Mouse (Mus musculus) neutrophil, adult 5-6 weeks (primary cell): Measurements from ENCODE around the gene Ntsr1. TPM values are rescaled to one million over a fixed set of nuclear protein-coding genes. Genes with fewer than 3 reads are reported as not detected.

Source experiments
- ATAC-seq: fragments of 151-379, 151-347 bp; 2 replicates; pipeline ENCODE4 v1.8.0; 2017; ENCODE audit warnings: mild to moderate bottlenecking, moderate TSS enrichment; ENCODE audit not compliant: insufficient number of reproducible peaks, poor library complexity, low FRiP score, severe bottlenecking; ENCODE audit errors: extremely low read depth
- total RNA-seq: library from RNA; stranded (forward); fragments of 200-1000 nt; gene quantifications from 2 replicates; pipeline ENCODE4 v1.2.3, GENCODE M21; 2017

Gene Ntsr1
- total RNA-seq: not detected in 2 replicates

DNA sequence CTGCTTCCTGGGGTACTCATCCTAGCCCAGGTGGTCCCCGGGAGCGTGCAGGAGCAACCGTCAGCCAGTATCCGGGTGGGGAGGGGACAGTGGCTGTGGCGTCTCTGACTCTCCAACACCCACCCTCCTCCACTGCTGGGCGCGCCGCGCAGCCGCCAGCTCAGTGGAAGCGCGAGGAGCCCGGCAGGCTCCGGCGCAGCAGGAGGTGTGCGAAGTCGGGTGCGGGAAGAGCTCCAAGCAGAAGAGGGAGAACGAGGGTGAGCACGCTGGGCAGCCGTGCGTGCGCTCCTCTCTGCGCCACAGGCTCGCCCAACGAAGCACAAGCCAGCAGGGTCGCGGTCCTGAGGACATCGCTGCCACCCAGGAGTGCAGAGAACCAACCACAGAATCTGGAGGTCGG lies at the start of gene Ntsr1:
TSS of gene Ntsr1 (plus strand) at position 236 of the 400 bp plus-strand sequence.
- ATAC-seq: no peak

DNA sequence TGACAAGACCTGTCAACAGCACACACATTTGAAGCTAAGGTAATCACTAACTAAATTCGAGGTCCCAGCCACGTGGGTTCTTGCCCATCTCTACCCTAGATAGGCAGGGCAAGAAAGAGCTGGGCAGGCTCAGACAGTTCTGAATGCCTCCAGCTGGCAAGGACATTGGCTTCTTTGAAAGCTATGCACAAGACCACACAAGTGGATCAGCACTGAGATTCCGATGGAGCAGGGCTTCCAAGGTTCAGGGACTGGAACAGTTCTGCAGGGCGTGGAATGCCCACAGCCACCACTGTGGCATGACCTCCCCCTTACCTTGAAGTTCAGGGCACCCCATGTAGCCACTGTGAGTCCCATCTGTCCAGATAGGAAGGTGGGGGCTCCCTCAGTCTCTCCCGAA lies 49.2 kb upstream of the Ntsr1 start:
- ATAC-seq: no peak

DNA sequence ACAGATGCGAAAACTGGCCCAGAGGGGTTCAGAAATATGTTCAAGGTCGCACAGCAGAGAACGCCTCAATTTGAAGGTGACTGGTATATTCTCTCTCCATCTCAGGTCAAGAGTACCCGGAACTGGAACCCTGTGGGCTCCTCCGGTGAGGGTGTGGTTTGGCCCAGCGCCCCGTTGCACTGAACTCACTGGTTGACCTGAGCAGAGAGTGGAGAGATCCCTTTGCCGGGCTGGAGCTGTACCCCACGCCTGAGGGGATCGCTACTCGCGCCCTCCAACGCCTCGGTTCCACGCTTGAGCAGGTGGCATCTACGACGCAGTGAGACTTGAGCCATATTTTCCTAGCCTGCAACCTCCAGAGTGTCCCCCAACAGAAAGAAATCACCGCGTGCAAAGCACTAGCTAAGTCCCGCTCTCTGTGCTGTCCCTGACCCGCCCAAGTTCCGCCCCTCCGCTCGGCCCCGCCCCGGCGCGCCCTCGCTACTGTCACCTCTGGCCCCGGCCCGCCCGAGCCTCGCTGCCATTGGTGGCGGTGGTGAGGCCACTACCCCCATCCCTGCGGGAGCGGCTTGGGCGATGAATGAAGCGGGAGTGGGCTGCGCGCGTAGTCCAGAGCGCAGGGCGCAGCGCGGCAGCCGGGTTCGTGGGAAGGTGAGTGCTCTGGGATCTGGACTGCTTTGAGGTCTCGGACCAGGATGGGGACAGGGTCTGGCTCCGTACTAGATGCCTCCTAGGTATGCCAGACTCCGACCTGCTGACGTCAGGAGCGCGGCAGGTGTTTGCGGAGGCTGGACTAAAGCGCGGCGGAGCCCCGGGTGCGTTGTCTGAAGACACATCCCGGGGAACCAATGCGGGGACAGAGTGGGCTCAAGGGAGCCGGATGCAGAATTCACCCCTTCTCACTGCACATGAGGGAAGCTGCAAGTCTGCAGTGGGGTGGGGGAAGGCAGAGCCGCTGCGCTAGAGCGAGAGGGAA lies 43.8 kb upstream of the Ntsr1 start, which contains the start of gene Slco4a1:
TSS of gene Slco4a1 (plus strand) at position 523 of the 976 bp plus-strand sequence.
- ATAC-seq: peak; percentile 87

DNA sequence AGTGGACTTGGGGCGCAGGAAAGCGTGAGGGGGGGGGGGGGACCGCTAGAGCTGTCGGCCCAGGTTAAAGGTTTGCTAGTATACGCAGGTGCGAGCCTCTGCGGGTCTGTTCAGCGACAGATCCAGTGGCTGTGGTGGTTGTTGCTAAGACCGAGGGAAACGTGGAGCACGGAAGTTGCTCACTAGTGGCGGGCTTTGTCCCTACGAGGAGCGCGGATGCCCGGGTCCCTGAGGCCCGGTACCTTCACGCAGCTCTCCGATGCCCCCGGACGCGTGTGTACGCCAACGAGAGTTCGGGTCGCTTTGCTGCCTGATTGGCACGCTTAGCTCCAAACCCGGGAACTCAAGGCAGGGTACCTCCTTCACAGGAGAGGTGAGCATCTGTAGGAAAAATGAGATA lies 43.1 kb upstream of the Ntsr1 start:
- peak; percentile 1; the same call in 1 of the 2 replicates for ATAC-seq

DNA sequence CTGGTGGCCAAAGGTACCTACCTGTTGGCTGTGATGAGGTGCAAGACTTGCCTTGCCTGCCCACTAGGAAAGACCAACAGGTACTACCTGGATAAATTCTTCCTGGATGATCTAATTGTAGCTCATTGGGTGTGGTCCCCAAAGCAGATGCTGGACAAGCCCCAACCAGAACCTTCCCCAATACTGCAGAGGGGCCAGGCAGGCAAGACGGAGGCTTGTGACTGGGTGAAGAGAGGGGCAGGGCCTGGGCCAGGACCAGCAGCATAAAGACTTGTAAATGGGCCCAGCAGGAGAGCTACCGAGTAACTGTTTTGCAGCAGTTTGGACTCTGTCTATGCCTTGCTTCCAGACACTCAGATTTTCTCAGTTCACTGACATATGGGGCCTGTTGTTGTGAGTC lies 42.1 kb upstream of the Ntsr1 start:
- ATAC-seq: no peak

DNA sequence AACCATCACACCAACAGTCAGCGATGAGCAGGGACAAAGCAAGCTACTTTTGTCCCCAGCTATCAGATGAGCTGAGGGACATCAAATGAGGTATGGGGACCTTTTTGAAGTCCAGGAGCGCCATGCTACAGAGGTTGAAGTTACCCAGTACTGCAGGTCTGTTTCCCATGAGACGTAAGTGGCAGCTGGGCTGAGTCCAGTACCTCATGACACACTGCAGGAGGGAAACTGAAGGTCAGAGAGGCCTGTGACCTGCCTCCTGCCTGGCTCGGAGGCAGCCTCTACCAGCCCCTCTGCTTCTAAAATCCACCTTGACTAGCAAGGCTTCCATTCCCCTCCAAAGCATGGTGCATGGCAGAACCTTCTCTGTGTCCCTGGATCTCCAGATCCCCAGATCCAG lies 40.3 kb upstream of the Ntsr1 start:
- no peak for ATAC-seq

DNA sequence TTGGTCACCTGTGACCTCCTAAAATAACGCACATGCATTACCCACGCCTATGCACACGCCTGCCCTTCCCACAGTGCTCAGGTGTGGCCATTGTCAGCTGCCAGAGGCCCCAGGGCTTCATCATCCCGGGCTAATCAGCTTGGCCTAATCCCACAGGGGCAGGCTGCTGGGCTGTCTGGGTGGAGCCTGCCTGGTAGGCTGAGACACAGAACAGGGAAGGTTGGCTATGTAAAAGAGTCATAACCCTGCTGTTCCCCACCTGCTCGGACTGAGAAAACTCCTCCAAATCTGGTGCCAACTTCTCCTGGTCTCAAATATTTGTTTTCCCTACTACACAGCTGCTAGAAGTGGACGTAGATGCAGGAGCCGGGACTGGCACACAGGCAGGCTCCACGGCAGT lies 39.0 kb upstream of the Ntsr1 start:
- ATAC-seq: no peak

DNA sequence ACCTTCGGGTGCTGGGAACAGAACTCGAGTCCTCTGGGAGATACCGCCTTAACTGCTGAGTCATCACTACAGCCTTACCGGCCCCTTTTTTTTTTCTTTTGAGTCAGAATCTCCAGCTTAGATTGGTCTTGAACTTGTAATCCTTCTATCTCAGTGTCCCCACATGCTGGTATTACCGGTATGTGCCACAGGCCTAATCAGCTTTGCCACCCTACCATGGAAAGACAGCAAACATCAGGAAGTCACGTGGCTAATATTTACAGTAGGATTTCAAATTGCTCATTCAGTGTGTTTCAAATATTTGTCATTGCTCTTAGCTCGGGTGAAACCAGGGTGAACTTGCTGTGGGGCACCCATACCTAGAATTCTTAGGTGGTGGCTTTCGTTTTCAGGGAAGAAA lies 37.2 kb upstream of the Ntsr1 start:
- no peak for ATAC-seq

DNA sequence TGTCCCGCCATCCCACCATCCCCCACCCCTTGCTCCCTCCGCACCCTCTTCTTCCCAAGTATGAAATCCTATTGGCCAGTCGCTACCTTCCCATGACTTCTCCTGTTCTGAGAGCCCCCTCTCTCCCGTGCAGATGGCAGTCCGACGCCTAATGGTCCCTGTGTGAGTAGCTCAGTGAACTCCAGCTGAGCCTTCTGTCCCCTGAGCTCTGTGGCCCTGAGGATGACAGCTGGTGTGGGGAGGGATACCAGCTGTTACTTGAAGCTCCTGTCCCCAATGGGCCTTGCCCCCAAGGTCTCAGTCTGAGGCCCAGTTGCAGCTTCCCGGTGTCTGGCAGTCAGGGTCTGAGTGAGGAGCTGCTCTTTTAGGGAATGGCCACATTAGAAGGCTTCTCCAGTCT lies 33.3 kb upstream of the Ntsr1 start:
- no peak for ATAC-seq

DNA sequence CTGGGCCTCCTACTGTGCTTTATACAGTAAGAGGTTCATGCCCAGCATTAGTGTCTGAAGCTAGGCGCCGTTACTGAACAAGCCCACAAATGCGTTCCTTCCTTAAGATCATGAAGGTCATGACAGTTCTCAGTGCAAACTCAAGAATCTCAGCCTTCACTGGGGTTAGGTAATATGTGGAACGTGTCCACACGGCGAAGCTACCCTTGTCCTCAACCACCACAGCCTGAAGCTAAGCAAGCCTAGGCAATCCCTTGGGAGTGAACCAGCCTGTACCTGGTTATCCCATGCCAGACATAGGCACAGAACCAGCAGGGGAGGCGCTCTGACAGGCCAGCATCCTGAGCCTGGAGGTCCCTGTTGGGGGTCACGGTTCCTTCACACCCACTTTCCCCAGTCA lies 30.9 kb upstream of the Ntsr1 start:
- no peak for ATAC-seq

DNA sequence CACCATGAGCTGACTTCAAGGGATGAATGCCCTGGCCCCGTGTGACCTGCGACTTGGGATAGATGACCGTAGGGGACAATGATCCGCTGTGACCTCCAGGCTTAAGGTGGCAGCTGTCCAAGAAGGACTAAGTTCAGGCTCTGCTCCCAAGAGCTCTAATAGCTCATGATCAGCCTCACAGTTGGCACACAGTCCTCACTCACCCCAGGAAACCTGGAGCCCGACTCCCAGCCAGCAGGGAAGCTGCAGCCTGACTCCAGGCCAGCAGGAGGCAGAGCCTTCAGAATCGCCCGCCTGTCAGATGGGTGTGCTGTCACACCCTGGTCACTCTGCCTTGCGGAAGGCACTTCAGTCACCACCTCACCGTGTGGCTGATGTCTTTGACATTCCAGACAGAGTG lies 30.0 kb upstream of the Ntsr1 start:
- ATAC-seq: no peak

DNA sequence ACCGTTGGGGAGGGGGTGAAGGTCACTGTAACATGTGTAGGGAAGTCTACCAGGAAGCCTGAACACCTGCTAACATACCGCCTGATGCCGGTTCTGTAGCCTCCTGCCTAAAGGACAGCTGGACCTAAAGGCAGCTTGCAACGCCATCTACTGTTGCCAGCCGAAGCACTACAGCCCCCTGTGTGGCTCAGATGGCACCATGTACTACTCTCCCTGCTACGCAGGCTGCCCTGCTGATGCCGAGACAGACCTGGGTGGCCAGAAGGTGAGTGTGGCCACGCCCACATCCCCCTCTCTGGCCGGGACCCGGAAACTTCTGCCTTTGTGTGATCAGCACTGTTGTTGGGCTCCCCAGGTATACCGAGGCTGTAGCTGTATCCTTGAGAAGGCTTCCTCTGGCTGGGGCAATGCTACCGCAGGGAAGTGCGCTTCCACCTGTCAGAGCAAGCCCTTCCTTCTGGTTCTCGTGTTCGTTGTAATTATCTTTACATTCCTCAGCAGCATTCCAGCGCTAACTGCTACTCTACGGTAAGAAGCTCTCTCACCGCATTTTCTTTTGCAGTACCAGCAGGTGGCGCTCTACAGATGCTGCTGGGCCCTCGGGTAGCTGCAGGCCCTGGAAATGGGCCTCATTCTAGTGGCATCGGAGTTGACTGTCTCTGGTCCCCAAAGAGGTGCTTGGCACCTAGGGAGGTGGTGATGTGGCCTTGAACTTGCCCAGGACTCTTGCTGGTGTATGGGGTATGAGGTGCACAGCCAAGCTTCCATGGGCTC lies 27.3 kb upstream of the Ntsr1 start:
- no peak for ATAC-seq

DNA sequence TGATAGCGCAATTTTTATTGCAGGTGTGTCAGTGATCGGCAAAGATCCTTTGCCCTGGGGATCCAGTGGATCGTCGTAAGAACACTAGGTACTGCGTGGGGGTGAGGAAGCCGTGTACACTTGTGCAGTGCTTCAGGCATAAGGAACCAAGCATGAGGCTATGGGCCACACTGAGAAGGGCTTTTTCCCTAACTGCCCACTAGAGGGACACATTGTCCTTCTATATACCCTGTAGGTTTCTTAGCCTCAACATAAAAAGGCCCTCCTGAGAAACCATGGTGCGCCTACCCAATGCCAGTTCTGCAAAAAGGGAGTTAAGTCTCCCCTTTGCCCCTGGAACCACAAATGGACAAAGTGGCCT lies 26.7 kb upstream of the Ntsr1 start:
- ATAC-seq: peak; percentile 27; the same call in 1 of the 2 replicates

DNA sequence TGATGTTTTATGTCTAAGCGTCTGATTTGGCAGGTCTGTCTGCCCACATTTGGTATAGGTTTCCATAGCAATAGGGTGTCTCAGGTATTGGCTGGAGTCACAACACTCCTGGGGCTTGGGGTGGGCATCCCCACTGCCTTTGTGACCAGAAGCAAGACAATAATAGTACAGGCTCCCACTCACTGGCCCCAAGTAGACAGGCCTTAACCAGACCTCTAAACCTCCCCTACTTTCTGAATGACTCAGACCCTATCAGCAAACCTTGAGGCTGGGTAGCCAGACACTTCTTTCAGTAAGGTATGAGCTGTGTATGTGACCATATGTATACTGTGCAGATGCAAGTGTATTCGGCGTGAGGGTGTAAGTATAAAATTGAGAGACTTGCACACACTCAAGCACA lies 24.9 kb upstream of the Ntsr1 start:
- ATAC-seq: no peak

DNA sequence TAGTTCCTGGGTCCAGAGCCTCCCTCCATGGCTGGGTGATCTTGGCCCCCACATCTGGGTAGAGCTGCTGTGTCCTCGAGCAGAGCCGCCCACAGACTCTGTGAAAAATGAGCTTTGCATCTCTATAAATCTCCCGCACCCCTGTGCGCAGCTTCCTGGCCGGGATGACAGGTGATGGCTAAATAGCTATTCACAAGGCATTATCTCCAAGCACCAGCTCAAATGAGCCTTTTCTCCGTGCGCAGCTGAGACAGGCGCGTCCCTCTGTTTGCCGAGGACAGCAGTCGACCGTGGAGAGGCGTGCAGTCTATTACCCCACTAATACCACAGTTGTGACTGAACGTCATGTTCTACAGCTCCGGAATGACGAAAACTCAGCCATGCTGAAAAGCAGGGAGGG lies 17.5 kb upstream of the Ntsr1 start:
- no peak for ATAC-seq

DNA sequence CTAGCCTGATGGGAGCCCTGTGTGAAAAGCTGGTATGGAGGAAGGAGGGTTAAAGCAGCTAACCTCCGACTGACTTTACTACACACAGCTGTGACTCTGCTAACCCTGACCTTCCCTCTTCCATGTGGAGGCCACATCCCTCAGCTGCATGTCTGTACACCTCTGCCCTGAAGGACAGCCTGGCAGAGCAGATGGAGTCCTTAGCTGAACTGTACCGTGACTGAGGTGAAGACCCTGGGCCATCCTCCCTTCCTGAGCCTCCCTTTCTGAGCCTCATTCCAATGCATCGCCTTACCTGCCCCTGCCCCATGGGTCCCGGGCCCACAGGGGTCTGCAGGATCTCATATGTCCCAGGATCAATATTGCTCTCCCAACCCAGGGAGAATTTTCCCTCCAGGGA lies 14.9 kb upstream of the Ntsr1 start:
- no peak for ATAC-seq

DNA sequence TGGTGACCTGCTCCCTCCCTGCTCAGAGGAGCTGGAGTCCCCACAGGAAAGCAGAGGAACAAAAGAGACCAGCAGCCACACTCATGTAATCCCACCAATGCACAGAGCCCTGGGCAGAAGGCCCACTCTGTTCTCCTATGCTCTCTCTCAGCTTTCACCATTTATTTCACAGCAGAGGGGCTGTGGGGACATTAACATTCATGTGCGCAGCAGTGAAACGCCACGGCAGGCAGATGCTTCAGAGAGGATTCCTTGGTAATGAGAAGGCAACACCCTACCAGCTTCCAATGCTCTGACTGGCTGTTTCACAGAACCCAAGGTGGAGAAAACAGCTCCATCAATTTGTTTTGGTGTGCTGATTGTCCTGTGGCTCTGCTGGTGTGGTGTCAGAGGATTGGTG lies 14.5 kb upstream of the Ntsr1 start:
- ATAC-seq: no peak

DNA sequence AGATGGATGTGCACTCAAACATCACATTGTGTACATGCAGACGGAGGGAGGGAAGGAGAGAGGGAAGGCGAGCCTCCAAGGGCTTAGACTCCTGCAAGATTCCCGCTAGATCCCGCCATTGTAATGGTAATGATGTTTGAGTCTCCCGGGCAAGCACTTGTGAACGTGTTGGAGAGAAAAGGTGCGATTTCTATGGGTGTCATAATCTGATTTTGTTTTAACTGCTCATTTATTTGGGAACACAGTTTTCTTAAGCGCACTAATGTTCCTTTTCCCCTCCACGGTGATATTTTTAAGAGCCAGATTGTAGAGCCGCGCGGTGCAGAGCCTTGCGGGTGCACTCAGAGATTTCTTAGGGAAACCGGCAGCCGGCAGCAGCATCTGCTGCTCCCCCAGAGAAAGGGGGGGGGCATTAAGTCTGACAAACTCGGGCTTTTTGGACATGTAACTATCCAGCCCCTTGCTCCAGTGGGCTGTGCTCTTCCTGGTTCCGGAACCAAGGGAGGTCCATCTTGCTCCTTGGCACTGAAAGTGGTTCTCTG lies 11.5 kb upstream of the Ntsr1 start:
- ATAC-seq: no peak

DNA sequence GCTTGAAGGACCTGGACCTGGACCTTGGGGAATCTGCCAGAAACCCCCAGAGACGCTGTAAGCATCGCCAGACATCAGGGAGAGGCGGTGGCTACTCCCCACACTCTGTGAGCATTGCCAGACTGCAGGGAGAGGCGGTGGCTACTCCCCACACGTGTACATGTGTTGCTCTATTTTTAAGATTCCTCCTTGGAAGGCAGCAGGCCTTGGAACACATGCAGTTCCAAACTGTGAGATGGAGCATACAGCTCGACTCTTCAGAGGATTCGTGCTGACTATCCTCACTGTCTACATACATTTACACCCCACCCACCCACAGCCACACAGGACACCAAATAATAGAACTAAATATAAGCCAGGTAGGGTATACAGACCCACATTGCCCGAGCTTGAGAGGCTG lies 3.9 kb upstream of the Ntsr1 start:
- no peak for ATAC-seq

DNA sequence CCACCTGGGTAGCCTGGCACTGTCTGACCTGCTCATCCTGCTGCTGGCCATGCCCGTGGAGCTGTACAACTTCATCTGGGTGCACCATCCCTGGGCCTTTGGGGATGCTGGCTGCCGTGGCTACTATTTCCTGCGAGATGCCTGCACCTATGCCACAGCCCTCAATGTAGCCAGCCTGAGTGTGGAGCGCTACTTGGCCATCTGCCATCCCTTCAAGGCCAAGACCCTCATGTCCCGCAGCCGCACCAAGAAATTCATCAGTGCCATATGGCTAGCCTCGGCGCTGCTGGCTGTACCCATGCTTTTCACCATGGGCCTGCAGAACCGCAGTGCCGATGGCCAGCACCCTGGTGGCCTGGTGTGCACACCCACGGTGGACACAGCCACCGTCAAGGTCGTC lies 950 bp downstream of the Ntsr1 start:
- no peak for ATAC-seq
